Mouse (Mus musculus) hindbrain, postnatal 0 days (tissue): ENCODE measurements around the gene Rin2. TPM values are rescaled to one million over a fixed set of nuclear protein-coding genes. Genes with fewer than 3 reads are reported as not detected.

Experiments
- ATAC-seq: fragments of 200-750 bp; cut with Nextera tagmentation; 2 replicates; pipeline ENCODE4 v1.8.0; 2017; ENCODE audit warnings: mild to moderate bottlenecking, moderate TSS enrichment, moderate library complexity
- DNase-seq: peaks from one replicate; pipeline ENCODE4 v3.0.0-alpha.2; 2015; ENCODE audit warnings: low spot score
- H3K27ac ChIP-seq: fragments of 300-500 bp; sonication (generic); 2 replicates; pipeline ENCODE4 v1.5.1; 2014; ENCODE audit warnings: mild to moderate bottlenecking
- H3K27me3 ChIP-seq: fragments of 300-500 bp; sonication (generic); 2 replicates; pipeline ENCODE4 v1.6.1; 2014; ENCODE audit warnings: low read length, mixed read lengths; ENCODE audit not compliant: insufficient read depth
- H3K36me3 ChIP-seq: fragments of 300-500 bp; sonication (generic); 2 replicates; pipeline ENCODE4 v1.6.1; 2014; ENCODE audit warnings: low read length, mixed read lengths; ENCODE audit not compliant: insufficient read depth
- H3K4me1 ChIP-seq: fragments of 300-500 bp; sonication (generic); 2 replicates; pipeline ENCODE4 v1.6.1; 2014; ENCODE audit warnings: antibody characterized with exemption, low read length, mixed read lengths; ENCODE audit not compliant: insufficient read depth
- H3K4me2 ChIP-seq: fragments of 300-500 bp; sonication (generic); 2 replicates; pipeline ENCODE4 v1.6.1; 2014; ENCODE audit warnings: low read depth, mild to moderate bottlenecking, low read length, moderate library complexity, mixed read lengths
- H3K4me3 ChIP-seq: fragments of 300-500 bp; sonication (generic); 2 replicates; pipeline ENCODE4 v1.5.1; 2014; ENCODE audit warnings: low read length
- H3K9ac ChIP-seq: fragments of 300-500 bp; sonication (generic); replicated peaks from 2 replicates; pipeline ENCODE4 v1.6.1; 2014; ENCODE audit warnings: mild to moderate bottlenecking, low read length, moderate library complexity, mixed read lengths
- H3K9me3 ChIP-seq: fragments of 300-500 bp; sonication (generic); 2 replicates; pipeline ENCODE4 v1.6.1; 2016; ENCODE audit warnings: low read length, mixed read lengths
- CTCF ChIP-seq: IDR thresholded peaks from 2 replicates; pipeline ENCODE4 v1.5.1; 2016; ENCODE audit warnings: antibody characterized with exemption, control low read depth, low read depth
- WGBS: fragments of 180-500 bp; shearing (Covaris S2); extraction: QIAGEN DNeasy Blood & Tissue Kit; methylation state at CpG from one replicate; pipeline ENCODE4 v1.1.7; 2014; 5-methylcytosine and 5-hydroxymethylcytosine counted together
- polyA plus RNA-seq: library from polyadenylated mRNA; unstranded; fragments of >200 nt; fragmentation: Nextera tagmentation; extraction: Ambion mirVana; gene quantifications from 2 replicates; pipeline ENCODE4 v1.2.1, GENCODE M21; 2015
- total RNA-seq: library from RNA; depleted of rRNA; stranded (reverse); fragments of >200 nt; gene quantifications from 2 replicates; pipeline ENCODE4 v1.2.3, GENCODE M21; 2014

Rin2 gene
- total and polyA plus RNA-seq, 2 experiments from 2014 or later: 9.4 to 11.7 TPM

- peak overlapping the region; percentile 67 for H3K9ac ChIP-seq
- no peak for TF ChIP-seq CTCF
- peaks cover 6% of the 10 kb centered on the region; the same call in 1 of the 2 replicates for H3K4me1 ChIP-seq
- ATAC-seq (peak; percentile 48), DNase-seq (no peak)
- WGBS: 3% methylated on average over 22 of the region's 23 CpGs
- H3K9me3 ChIP-seq: no peaks in the 10 kb centered on the region
- H3K36me3 ChIP-seq: no peaks in the 10 kb centered on the region
- H3K27me3 ChIP-seq: no peaks in the 10 kb centered on the region
- H3K4me2 ChIP-seq: peak overlapping the region; percentile 99
- H3K4me3 ChIP-seq: peak overlapping the region; percentile 70
- H3K27ac ChIP-seq: no peak overlapping the region
Measured at GRCm38 (mm10) chr2:145674496-145675141, 396 bp upstream of the Rin2 start.

- Histone ChIP-seq H3K27ac (no peak overlapping the region), H3K36me3 (no peaks in the 10 kb centered on the region), H3K4me3 (peak overlapping the region; percentile 70), H3K27me3 (no peaks in the 10 kb centered on the region), H3K4me1 (peaks cover 6% of the 10 kb centered on the region; the same call in 1 of the 2 replicates), H3K4me2 (peak overlapping the region; percentile 99), H3K9me3 (no peaks in the 10 kb centered on the region), H3K9ac (peak overlapping the region; percentile 67)
- peak; percentile 63 for ATAC-seq
- peak; percentile 69 for DNase-seq
- peak; percentile 36 for TF ChIP-seq CTCF
- WGBS: 6% methylated on average over 27 of the region's 27 CpGs
Measured at GRCm38 (mm10) chr2:145675756-145676543, 935 bp downstream of the Rin2 start.

- no peak overlapping the region for H3K27ac ChIP-seq
- WGBS: 66% methylated on average over 3 of the region's 3 CpGs
- H3K4me2 ChIP-seq: peak overlapping the region; percentile 99; the same call in 1 of the 2 replicates
- no peaks in the 10 kb centered on the region for H3K27me3 ChIP-seq
- H3K36me3 ChIP-seq: no peaks in the 10 kb centered on the region
- no peak for ATAC-seq
- TF ChIP-seq CTCF: no peak
- no peak overlapping the region for H3K9ac ChIP-seq
- DNase-seq: no peak
- no peaks in the 10 kb centered on the region for H3K9me3 ChIP-seq
- no peak overlapping the region for H3K4me3 ChIP-seq
- peaks cover 6% of the 10 kb centered on the region; the same call in 1 of the 2 replicates for H3K4me1 ChIP-seq
Measured at GRCm38 (mm10) chr2:145676544-145676925, 1.5 kb downstream of the Rin2 start.

GRCm38 (mm10) chr2:145676936-145677335 lies 1.9 kb downstream of the Rin2 start:
- peaks cover 6% of the 10 kb centered on the region; the same call in 1 of the 2 replicates for H3K4me1 ChIP-seq
- H3K4me3 ChIP-seq: no peak overlapping the region
- 81% methylated on average over 2 of the region's 2 CpGs for WGBS
- H3K9me3 ChIP-seq: no peaks in the 10 kb centered on the region
- H3K4me2 ChIP-seq: no peak overlapping the region
- H3K27me3 ChIP-seq: no peaks in the 10 kb centered on the region
- no peak for DNase-seq
- ATAC-seq: no peak
- H3K9ac ChIP-seq: no peak overlapping the region
- H3K27ac ChIP-seq: no peak overlapping the region
- no peaks in the 10 kb centered on the region for H3K36me3 ChIP-seq
- no peak for TF ChIP-seq CTCF

- 90% methylated on average over 2 of the region's 2 CpGs for WGBS
- H3K27ac ChIP-seq: no peak overlapping the region
- H3K4me3 ChIP-seq: no peak overlapping the region
- peaks cover 4% of the 10 kb centered on the region; the same call in 1 of the 2 replicates for H3K4me1 ChIP-seq
- H3K9ac ChIP-seq: no peak overlapping the region
- H3K36me3 ChIP-seq: no peaks in the 10 kb centered on the region
- ATAC-seq (no peak), DNase-seq (no peak)
- H3K9me3 ChIP-seq: no peaks in the 10 kb centered on the region
- H3K27me3 ChIP-seq: no peaks in the 10 kb centered on the region
- H3K4me2 ChIP-seq: no peak overlapping the region
- no peak for TF ChIP-seq CTCF
Measured at GRCm38 (mm10) chr2:145680141-145680540, 5.1 kb downstream of the Rin2 start.

- Histone ChIP-seq H3K9me3 (no peaks in the 10 kb centered on the region), H3K27me3 (no peaks in the 10 kb centered on the region), H3K9ac (no peak overlapping the region), H3K4me2 (no peak overlapping the region), H3K27ac (no peak overlapping the region), H3K36me3 (no peaks in the 10 kb centered on the region), H3K4me1 (peaks cover 4% of the 10 kb centered on the region; the same call in 1 of the 2 replicates), H3K4me3 (no peak overlapping the region)
- DNase-seq (no peak), ATAC-seq (no peak)
- TF ChIP-seq CTCF: no peak
- WGBS: 86% methylated on average over 9 of the region's 9 CpGs
Measured at GRCm38 (mm10) chr2:145680762-145681161, 5.7 kb downstream of the Rin2 start.
